Mouse (Mus musculus) liver, adult 2 months (tissue): ENCODE measurements around the gene Tmem30c. TPM values are rescaled to one million over a fixed set of nuclear protein-coding genes. Genes with fewer than 3 reads are reported as not detected.

Source experiments
- DNase-seq: peaks from one replicate; pipeline ENCODE4 v3.0.0-alpha.2; 2011; ENCODE audit warnings: low read depth, low spot score; ENCODE audit errors: extremely low read depth
- H3K27ac ChIP-seq: fragments of 200-500 bp; replicated peaks from 2 replicates; pipeline ENCODE4 v1.5.1; 2012; ENCODE audit warnings: low read depth, mild to moderate bottlenecking, control low read depth, inconsistent platforms, low read length; ENCODE audit not compliant: insufficient read depth
- H3K27me3 ChIP-seq: fragments of 200-500 bp; 2 replicates; pipeline ENCODE4 v1.6.1; 2012; ENCODE audit warnings: mild to moderate bottlenecking, moderate library complexity, low read length, inconsistent platforms; ENCODE audit not compliant: control insufficient read depth, insufficient read depth
- H3K36me3 ChIP-seq: fragments of 200-500 bp; 2 replicates; pipeline ENCODE4 v1.6.1; 2012; ENCODE audit warnings: low read length, inconsistent platforms; ENCODE audit not compliant: control insufficient read depth, insufficient read depth
- H3K4me1 ChIP-seq: fragments of 200-500 bp; 2 replicates; pipeline ENCODE4 v1.6.1; 2011; ENCODE audit warnings: low read length; ENCODE audit not compliant: control insufficient read depth, insufficient read depth
- H3K4me3 ChIP-seq: fragments of 200-500 bp; 2 replicates; pipeline ENCODE4 v1.5.1; 2011; ENCODE audit warnings: low read depth, mild to moderate bottlenecking, control low read depth, low read length, moderate library complexity; ENCODE audit not compliant: insufficient read depth
- H3K79me2 ChIP-seq: fragments of 200-500 bp; 2 replicates; pipeline ENCODE4 v1.6.1; 2012; ENCODE audit warnings: inconsistent platforms, mild to moderate bottlenecking, low read length, moderate library complexity; ENCODE audit not compliant: control insufficient read depth, insufficient read depth
- H3K9ac ChIP-seq: fragments of 200-500 bp; 2 replicates; pipeline ENCODE4 v1.6.1; 2012; ENCODE audit warnings: low read depth, mild to moderate bottlenecking, control low read depth, inconsistent platforms, low read length
- CTCF ChIP-seq: fragments of 200-500 bp; IDR thresholded peaks from 2 replicates; pipeline ENCODE4 v1.5.1; 2011; ENCODE audit warnings: low read depth, low read length, control low read depth
- POLR2A ChIP-seq: fragments of 200-500 bp; IDR thresholded peaks from 2 replicates; pipeline ENCODE4 v1.6.1; 2011; ENCODE audit warnings: low read length, control low read depth; ENCODE audit not compliant: insufficient read depth; ENCODE audit errors: extremely low read depth
- WGBS: fragments of 180-500 bp; shearing (Covaris S2); methylation state at CpG from one replicate; pipeline ENCODE4 v1.1.7; 2018; 5-methylcytosine and 5-hydroxymethylcytosine counted together
- polyA plus RNA-seq: library from polyadenylated mRNA; depleted of rRNA; stranded (reverse); fragments of >200 nt; gene quantifications from 2 replicates; pipeline ENCODE4 v1.2.3, GENCODE M21; 2012
- total RNA-seq: library from RNA; depleted of rRNA; stranded (reverse); fragments of >200 nt; gene quantifications from 2 replicates; pipeline ENCODE4 v1.2.3, GENCODE M21; 2014

Gene Tmem30c
- total and polyA plus RNA-seq, 2 experiments, result not detected

GRCm38 (mm10) chr16:57291696-57292095, 969 bp downstream of the Tmem30c start:
- Histone ChIP-seq H3K9ac (no peak overlapping the region), H3K4me1 (no peaks in the 10 kb centered on the region), H3K27me3 (no peaks in the 10 kb centered on the region), H3K36me3 (no peaks in the 10 kb centered on the region), H3K4me3 (no peak overlapping the region), H3K79me2 (no peaks in the 10 kb centered on the region), H3K27ac (no peak overlapping the region)
- DNase-seq, result no peak
- no peak for TF ChIP-seq CTCF
- no peak for TF ChIP-seq POLR2A
- 91% methylated on average over 5 of the region's 5 CpGs for WGBS

- Histone ChIP-seq H3K4me3 (no peak overlapping the region), H3K9ac (no peak overlapping the region), H3K79me2 (no peaks in the 10 kb centered on the region), H3K27me3 (no peaks in the 10 kb centered on the region), H3K27ac (no peak overlapping the region), H3K4me1 (no peaks in the 10 kb centered on the region), H3K36me3 (no peaks in the 10 kb centered on the region)
- no peak for TF ChIP-seq POLR2A
- no peak for TF ChIP-seq CTCF
- WGBS, result 88% methylated on average over 8 of the region's 8 CpGs
- no peak for DNase-seq
Measured at GRCm38 (mm10) chr16:57281417-57281816, 11.2 kb downstream of the Tmem30c start.

- Histone ChIP-seq H3K4me3 (no peak overlapping the region), H3K27me3 (no peaks in the 10 kb centered on the region), H3K79me2 (no peaks in the 10 kb centered on the region), H3K9ac (no peak overlapping the region), H3K36me3 (no peaks in the 10 kb centered on the region), H3K27ac (no peak overlapping the region), H3K4me1 (no peaks in the 10 kb centered on the region)
- 85% methylated on average over 31 of the region's 31 CpGs for WGBS
- TF ChIP-seq POLR2A, result no peak
- TF ChIP-seq CTCF, result no peak
- peak; percentile 4 for DNase-seq
Measured at GRCm38 (mm10) chr16:57280221-57281217, 12.1 kb downstream of the Tmem30c start.

- no peaks in the 10 kb centered on the region for H3K36me3 ChIP-seq
- no peaks in the 10 kb centered on the region for H3K4me1 ChIP-seq
- TF ChIP-seq POLR2A (no peak), CTCF (no peak)
- 90% methylated on average over 12 of the region's 12 CpGs for WGBS
- H3K27ac ChIP-seq, result no peak overlapping the region
- H3K27me3 ChIP-seq, result no peaks in the 10 kb centered on the region
- no peak for DNase-seq
- H3K9ac ChIP-seq, result no peak overlapping the region
- no peaks in the 10 kb centered on the region for H3K79me2 ChIP-seq
- no peak overlapping the region for H3K4me3 ChIP-seq
Measured at GRCm38 (mm10) chr16:57278976-57279626, 13.6 kb downstream of the Tmem30c start.

GRCm38 (mm10) chr16:57269751-57270150, 22.9 kb downstream of the Tmem30c start:
- no peak overlapping the region for H3K27ac ChIP-seq
- H3K9ac ChIP-seq, result no peak overlapping the region
- no peak overlapping the region for H3K4me3 ChIP-seq
- TF ChIP-seq CTCF (no peak), POLR2A (no peak)
- no peaks in the 10 kb centered on the region for H3K4me1 ChIP-seq
- H3K79me2 ChIP-seq, result no peaks in the 10 kb centered on the region
- WGBS, result 92% methylated on average over 13 of the region's 13 CpGs
- no peaks in the 10 kb centered on the region for H3K36me3 ChIP-seq
- DNase-seq, result no peak
- H3K27me3 ChIP-seq, result no peaks in the 10 kb centered on the region
